Mouse (Mus musculus): ENCODE results near the gene Mbl1.

Gene Mbl1

GRCm38 (mm10) chr14:41198037-41198730 lies 46.9 kb downstream of the Mbl1 start:
- no peak for DNase-seq

Data from kidney, postnatal 4 days (tissue).